Mouse (Mus musculus): ENCODE data around the gene Eif5a2.

DNA sequence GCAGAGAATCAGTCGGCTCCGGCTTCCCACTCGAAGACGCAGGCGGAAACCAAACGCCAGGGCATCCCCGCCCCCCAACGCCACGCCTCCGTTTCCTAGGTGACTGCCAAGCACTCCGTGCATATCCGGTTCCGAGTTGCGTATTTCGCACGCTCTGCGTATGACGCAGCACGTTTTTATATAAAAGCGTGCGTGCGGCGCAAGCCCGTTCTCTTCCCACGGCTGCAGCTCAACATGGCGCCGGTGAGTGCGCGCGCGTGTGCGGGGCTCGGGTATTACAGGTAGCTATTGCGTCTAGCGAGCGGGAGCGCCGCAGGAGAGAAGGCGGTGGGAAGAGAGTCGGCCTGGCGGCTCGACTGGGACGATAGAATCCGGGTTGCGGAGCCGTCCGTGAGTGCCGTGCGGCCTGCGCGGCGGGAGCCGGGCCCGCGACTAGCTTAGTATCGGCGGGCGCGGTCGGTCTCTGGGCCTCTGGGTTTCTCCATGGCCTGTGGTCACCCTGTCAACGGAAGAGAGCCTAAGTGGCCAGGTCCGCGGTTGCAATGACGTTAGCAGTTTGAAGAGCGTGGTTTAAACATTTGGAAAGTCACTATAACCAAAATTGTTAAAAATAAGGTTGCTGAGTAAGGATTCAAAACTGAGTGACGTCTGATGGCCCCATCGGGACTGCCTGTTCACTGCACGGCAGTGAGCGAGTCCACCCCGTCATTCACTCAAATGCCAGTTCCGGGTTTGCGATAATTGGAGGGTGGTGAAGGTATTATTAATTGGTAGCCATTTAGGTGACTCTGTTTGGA, 24.4 kb downstream of the Eif5a2 start, which contains the start of gene Rpl22l1:
- TF ChIP-seq GATA1 (IDR thresholded peaks at IDR 0.05; ENCODE audit: low read depth, low read length): no peak
- TF ChIP-seq ZC3H11A (IDR thresholded peaks at IDR 0.05; ENCODE audit: low read depth, low read length): no peak
- TF ChIP-seq CTCF (IDR thresholded peaks at IDR 0.05 in 2 of 3, conservative IDR thresholded peaks at IDR 0.05 in 1 of 3; ENCODE audit: control insufficient read depth in 1 of 3, insufficient read depth in 1 of 3, low read depth in 2 of 3, low read length in 3 of 3, poor library complexity in 1 of 3, severe bottlenecking in 1 of 3): no peak
- TF ChIP-seq MYB (IDR thresholded peaks at IDR 0.05; ENCODE audit: low read depth, low read length): no peak
